Mouse (Mus musculus): ENCODE results near the gene Chmp2a. TPM values are rescaled to one million over a fixed set of nuclear protein-coding genes. Genes with fewer than 3 reads are reported as not detected.
A peak's percentile ranks its signal among the peaks of the same experiment; 100 is the strongest.

Gene Chmp2a
- polyA plus RNA-seq, 1 experiment: 41.1 TPM

DNA sequence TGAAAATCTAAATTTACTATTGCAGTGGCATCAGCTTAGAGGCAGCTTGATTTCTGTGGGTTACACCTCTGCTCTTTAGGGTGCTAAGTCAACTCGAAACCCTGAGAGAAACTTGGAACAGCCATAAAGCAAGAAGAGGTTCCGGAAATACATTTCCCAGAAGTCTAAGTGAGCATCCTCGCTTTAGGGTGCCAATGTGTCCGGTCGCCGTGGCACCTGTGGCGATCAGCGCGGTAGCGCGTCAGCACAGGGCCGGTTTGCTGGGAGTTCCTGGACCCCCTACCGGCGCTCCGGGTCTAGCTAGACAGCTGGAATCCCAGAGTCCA is 19.3 kb upstream of the Chmp2a start:
- H3K27ac ChIP-seq (ENCODE audit: insufficient read depth, low read length): peak overlapping the region; percentile 25; the same call in 1 of the 2 replicates
- WGBS: 2% methylated on average over 15 of the region's 15 CpGs
- no peaks in the 10 kb centered on the region for H3K36me3 ChIP-seq (ENCODE audit: control insufficient read depth, insufficient read depth, low read length)
- no peak for DNase-seq (ENCODE audit: low read depth in 1 of 2, low spot score in 2 of 2)
- H3K4me1 ChIP-seq (ENCODE audit: control insufficient read depth, insufficient read depth, insufficient read length): no peaks in the 10 kb centered on the region
- TF ChIP-seq POLR2A (IDR thresholded peaks at IDR 0.05; ENCODE audit: low read depth, low read length): no peak
- TF ChIP-seq CTCF (IDR thresholded peaks at IDR 0.05; ENCODE audit: extremely low read depth, insufficient read depth, insufficient read length, insufficient replicate concordance): no peak
- peak overlapping the region; percentile 81 for H3K4me3 ChIP-seq (ENCODE audit: extremely low read depth, insufficient read depth, insufficient read length)
- H3K27me3 ChIP-seq (ENCODE audit: control insufficient read depth, insufficient read depth, low read length): no peaks in the 10 kb centered on the region

- Histone ChIP-seq H3K27ac (ENCODE audit: insufficient read depth, low read length) (no peak overlapping the region), H3K36me3 (ENCODE audit: control insufficient read depth, insufficient read depth, low read length) (no peaks in the 10 kb centered on the region), H3K4me1 (ENCODE audit: control insufficient read depth, insufficient read depth, insufficient read length) (no peaks in the 10 kb centered on the region), H3K27me3 (ENCODE audit: control insufficient read depth, insufficient read depth, low read length) (no peaks in the 10 kb centered on the region), H3K4me3 (ENCODE audit: extremely low read depth, insufficient read depth, insufficient read length) (no peak overlapping the region)
- no peak for TF ChIP-seq CTCF (IDR thresholded peaks at IDR 0.05; ENCODE audit: extremely low read depth, insufficient read depth, insufficient read length, insufficient replicate concordance)
- no peak for TF ChIP-seq POLR2A (IDR thresholded peaks at IDR 0.05; ENCODE audit: low read depth, low read length)
- DNase-seq (ENCODE audit: low read depth in 1 of 2, low spot score in 2 of 2): no peak
- WGBS: 99% methylated on average over 2 of the region's 2 CpGs
Measured at GRCm38 (mm10) chr7:13053501-13053900, 18.9 kb upstream of the Chmp2a start.

- 93% methylated on average over 13 of the region's 13 CpGs for WGBS
- no peak for TF ChIP-seq POLR2A (IDR thresholded peaks at IDR 0.05; ENCODE audit: low read depth, low read length)
- TF ChIP-seq CTCF (IDR thresholded peaks at IDR 0.05; ENCODE audit: extremely low read depth, insufficient read depth, insufficient read length, insufficient replicate concordance): no peak
- no peak for DNase-seq (ENCODE audit: low read depth in 1 of 2, low spot score in 2 of 2)
- H3K4me1 ChIP-seq (ENCODE audit: control insufficient read depth, insufficient read depth, insufficient read length): no peaks in the 10 kb centered on the region
- no peak overlapping the region for H3K27ac ChIP-seq (ENCODE audit: insufficient read depth, low read length)
- H3K27me3 ChIP-seq (ENCODE audit: control insufficient read depth, insufficient read depth, low read length): no peaks in the 10 kb centered on the region
- H3K4me3 ChIP-seq (ENCODE audit: extremely low read depth, insufficient read depth, insufficient read length): no peak overlapping the region
- H3K36me3 ChIP-seq (ENCODE audit: control insufficient read depth, insufficient read depth, low read length): no peaks in the 10 kb centered on the region
Measured at GRCm38 (mm10) chr7:13053001-13053400, 18.4 kb upstream of the Chmp2a start.

DNA sequence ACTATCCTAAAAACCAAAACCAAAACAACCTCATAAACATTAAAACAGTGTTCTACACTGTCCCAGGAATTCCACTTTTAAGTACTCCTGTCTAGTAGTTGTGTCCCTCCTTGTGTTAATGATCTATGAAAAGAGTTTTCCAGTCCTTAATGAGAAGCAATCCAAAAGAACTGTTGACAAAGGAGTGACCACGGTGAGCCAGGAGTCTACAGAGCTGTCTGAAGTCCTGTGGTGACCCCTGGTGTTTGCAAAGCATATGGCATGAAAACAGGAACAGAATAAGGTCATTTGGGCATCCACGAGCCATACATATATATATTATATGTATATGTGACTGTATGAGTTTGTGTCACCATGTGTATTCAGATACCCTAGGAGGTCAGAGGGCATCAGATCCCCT is 11.5 kb upstream of the Chmp2a start:
- peak; percentile 75; the same call in 1 of the 2 replicates for TF ChIP-seq CTCF (IDR thresholded peaks at IDR 0.05; ENCODE audit: extremely low read depth, insufficient read depth, insufficient read length, insufficient replicate concordance)
- TF ChIP-seq POLR2A (IDR thresholded peaks at IDR 0.05; ENCODE audit: low read depth, low read length): no peak
- peak in 1 of 2 experiments; percentile 67 for DNase-seq (ENCODE audit: low read depth in 1 of 2, low spot score in 2 of 2)
- H3K27me3 ChIP-seq (ENCODE audit: control insufficient read depth, insufficient read depth, low read length): peaks cover 13% of the 10 kb centered on the region
- H3K4me1 ChIP-seq (ENCODE audit: control insufficient read depth, insufficient read depth, insufficient read length): peaks cover 13% of the 10 kb centered on the region
- 6% methylated on average over 2 of the region's 2 CpGs for WGBS
- no peaks in the 10 kb centered on the region for H3K36me3 ChIP-seq (ENCODE audit: control insufficient read depth, insufficient read depth, low read length)
- H3K27ac ChIP-seq (ENCODE audit: insufficient read depth, low read length): no peak overlapping the region
- no peak overlapping the region for H3K4me3 ChIP-seq (ENCODE audit: extremely low read depth, insufficient read depth, insufficient read length)

DNA sequence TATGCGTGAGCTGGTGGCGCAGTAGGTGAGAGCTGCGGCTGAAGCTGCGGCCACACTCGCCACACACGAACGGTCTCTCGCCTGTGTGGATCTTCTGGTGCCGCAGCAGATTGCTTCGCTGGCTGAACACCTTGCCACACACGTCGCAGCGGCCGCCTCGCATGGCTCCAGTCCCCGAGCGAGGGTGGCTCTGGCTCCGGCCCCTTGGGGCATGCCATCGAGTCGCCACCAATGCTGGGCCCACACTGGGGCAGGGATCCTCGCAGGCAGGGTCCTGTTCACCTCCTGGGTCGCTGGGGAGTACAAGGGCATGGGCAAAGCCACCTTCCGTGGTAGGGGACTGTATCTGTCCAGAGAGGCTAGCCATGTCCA is 9.6 kb upstream of the Chmp2a start:
- Histone ChIP-seq H3K4me3 (ENCODE audit: extremely low read depth, insufficient read depth, insufficient read length) (peak overlapping the region; percentile 38; the same call in 1 of the 2 replicates), H3K27me3 (ENCODE audit: control insufficient read depth, insufficient read depth, low read length) (peaks cover 13% of the 10 kb centered on the region)
- 9% methylated on average over 23 of the region's 23 CpGs for WGBS

DNA sequence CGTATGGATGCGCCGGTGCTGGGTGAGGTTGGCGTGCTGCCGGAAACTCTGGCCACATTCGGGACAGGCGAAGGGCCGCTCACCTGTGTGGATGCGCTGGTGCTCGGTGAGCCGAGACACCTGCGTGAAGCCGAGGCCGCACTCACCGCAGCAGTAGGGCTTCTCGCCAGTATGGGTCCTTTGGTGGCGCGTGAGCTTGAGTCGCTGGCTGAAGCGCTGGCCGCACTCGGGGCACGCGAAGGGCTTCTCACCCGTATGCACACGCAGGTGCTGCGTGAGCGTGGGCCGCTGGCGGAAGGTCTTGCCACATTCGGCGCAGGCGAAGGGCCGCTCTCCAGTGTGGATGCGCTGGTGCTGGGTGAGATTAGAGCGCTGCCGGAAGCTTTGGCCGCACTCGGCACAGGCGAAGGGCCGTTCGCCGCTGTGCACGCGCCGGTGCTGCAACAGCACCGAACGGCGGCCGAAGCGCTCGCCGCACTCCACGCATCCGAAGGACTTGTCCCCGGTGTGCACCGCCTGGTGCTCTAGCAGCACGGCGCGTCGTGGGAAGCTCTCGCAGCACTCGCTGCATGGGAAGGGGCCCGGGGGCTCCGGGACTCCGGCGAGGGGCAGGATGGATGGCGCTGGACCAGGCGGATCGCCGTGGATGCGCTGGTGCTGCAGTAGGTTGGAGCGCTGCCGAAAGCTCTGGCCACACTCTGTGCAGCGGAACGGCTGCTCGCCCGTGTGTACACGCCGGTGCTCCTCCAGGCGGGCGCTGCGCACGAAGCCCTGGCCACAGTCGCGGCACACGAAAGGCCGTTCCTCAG is 9.0 kb upstream of the Chmp2a start:
- 13% methylated on average over 88 of the region's 88 CpGs for WGBS
- Histone ChIP-seq H3K4me1 (ENCODE audit: control insufficient read depth, insufficient read depth, insufficient read length) (peaks cover 17% of the 10 kb centered on the region), H3K36me3 (ENCODE audit: control insufficient read depth, insufficient read depth, low read length) (no peaks in the 10 kb centered on the region), H3K27ac (ENCODE audit: insufficient read depth, low read length) (no peak overlapping the region), H3K27me3 (ENCODE audit: control insufficient read depth, insufficient read depth, low read length) (peaks cover 13% of the 10 kb centered on the region), H3K4me3 (ENCODE audit: extremely low read depth, insufficient read depth, insufficient read length) (peak overlapping the region; percentile 38; the same call in 1 of the 2 replicates)
- TF ChIP-seq CTCF (IDR thresholded peaks at IDR 0.05; ENCODE audit: extremely low read depth, insufficient read depth, insufficient read length, insufficient replicate concordance) (no peak), POLR2A (IDR thresholded peaks at IDR 0.05; ENCODE audit: low read depth, low read length) (no peak)
- DNase-seq (ENCODE audit: low read depth in 1 of 2, low spot score in 2 of 2): no peak

More for the DNA sequence above, 9.6 kb upstream of the Chmp2a start:
- DNase-seq (ENCODE audit: low read depth in 1 of 2, low spot score in 2 of 2): no peak
- TF ChIP-seq POLR2A (IDR thresholded peaks at IDR 0.05; ENCODE audit: low read depth, low read length): no peak
- no peak for TF ChIP-seq CTCF (IDR thresholded peaks at IDR 0.05; ENCODE audit: extremely low read depth, insufficient read depth, insufficient read length, insufficient replicate concordance)
- Histone ChIP-seq H3K27ac (ENCODE audit: insufficient read depth, low read length) (no peak overlapping the region), H3K4me1 (ENCODE audit: control insufficient read depth, insufficient read depth, insufficient read length) (peaks cover 13% of the 10 kb centered on the region), H3K36me3 (ENCODE audit: control insufficient read depth, insufficient read depth, low read length) (no peaks in the 10 kb centered on the region)

- 78% methylated on average over 16 of the region's 16 CpGs for WGBS
- Histone ChIP-seq H3K27me3 (ENCODE audit: control insufficient read depth, insufficient read depth, low read length) (peaks cover 13% of the 10 kb centered on the region), H3K27ac (ENCODE audit: insufficient read depth, low read length) (no peak overlapping the region), H3K36me3 (ENCODE audit: control insufficient read depth, insufficient read depth, low read length) (no peaks in the 10 kb centered on the region), H3K4me3 (ENCODE audit: extremely low read depth, insufficient read depth, insufficient read length) (no peak overlapping the region), H3K4me1 (ENCODE audit: control insufficient read depth, insufficient read depth, insufficient read length) (peaks cover 17% of the 10 kb centered on the region)
- no peak for TF ChIP-seq POLR2A (IDR thresholded peaks at IDR 0.05; ENCODE audit: low read depth, low read length)
- no peak for TF ChIP-seq CTCF (IDR thresholded peaks at IDR 0.05; ENCODE audit: extremely low read depth, insufficient read depth, insufficient read length, insufficient replicate concordance)
- DNase-seq (ENCODE audit: low read depth in 1 of 2, low spot score in 2 of 2): no peak
Measured at GRCm38 (mm10) chr7:13043120-13043444, 8.5 kb upstream of the Chmp2a start.

Data from spleen, adult 2 months (tissue).